Mouse (Mus musculus): ENCODE results near the gene Olfr1106. TPM values are rescaled to one million over a fixed set of nuclear protein-coding genes. Genes with fewer than 3 reads are reported as not detected.

Olfr1106 gene
- total RNA-seq (2018; cell fraction: chromatin; rRNA removed) = not detected
- total RNA-seq (2018; cell fraction: cytosol; rRNA removed) = not detected
- not detected for total RNA-seq (2018; cell fraction: nucleus; rRNA removed)
- not detected in 3 replicates for polyA plus RNA-seq (2018)

GRCm38 (mm10) chr2:87052173-87052572 is at the start of gene Olfr1106:
Gene Olfr1106, minus strand, starts transcription at chr2:87052273.
- no peaks in the 10 kb centered on the region for H3K36me3 ChIP-seq (ENCODE audit: inconsistent target)
- H3K79me2 ChIP-seq (ENCODE audit: inconsistent target) = no peaks in the 10 kb centered on the region
- 71% methylated on average over 1 of the region's 1 CpGs for WGBS (ENCODE audit: missing documents)
- no peak within 1 kb of the TSS for H3K27ac ChIP-seq
- H3K4me3 ChIP-seq (ENCODE audit: inconsistent target) = no peak within 1 kb of the TSS

DNA sequence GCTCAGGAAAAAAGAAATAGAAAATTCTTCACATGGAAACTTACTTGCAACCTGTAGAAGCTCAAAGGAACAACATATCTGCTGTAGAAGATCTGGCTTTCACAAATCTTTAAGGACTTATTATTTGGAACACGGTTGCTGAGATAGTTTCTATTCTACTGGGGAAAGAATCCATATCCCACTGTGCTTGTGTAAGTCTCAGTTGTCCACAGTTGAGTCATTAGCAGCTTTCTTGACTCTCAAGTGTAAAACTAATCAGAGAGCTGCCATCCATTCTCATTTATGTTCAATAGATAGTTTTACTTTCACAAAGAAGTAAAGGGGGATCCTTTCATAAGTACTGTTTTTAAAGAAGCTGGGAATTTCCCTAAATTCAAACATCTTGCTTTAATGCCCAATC is 43.8 kb upstream of the Olfr1106 start, which contains the start of gene Olfr1109:
Gene Olfr1109, minus strand, starts transcription at position 101 of the 400 bp plus-strand sequence.
- Histone ChIP-seq H3K27ac (no peak within 1 kb of the TSS), H3K36me3 (ENCODE audit: inconsistent target) (no peaks in the 10 kb centered on the region), H3K4me3 (ENCODE audit: inconsistent target) (no peak within 1 kb of the TSS), H3K79me2 (ENCODE audit: inconsistent target) (no peaks in the 10 kb centered on the region)
- WGBS (ENCODE audit: missing documents) = 59% methylated on average over 1 of the region's 1 CpGs

GRCm38 (mm10) chr2:87075717-87076116 is 23.6 kb upstream of the Olfr1106 start, which contains the start of gene Olfr1107:
Gene Olfr1107, minus strand, starts transcription at chr2:87075817.
- Histone ChIP-seq H3K4me3 (ENCODE audit: inconsistent target) (no peak within 1 kb of the TSS), H3K27ac (no peak within 1 kb of the TSS), H3K79me2 (ENCODE audit: inconsistent target) (no peaks in the 10 kb centered on the region), H3K36me3 (ENCODE audit: inconsistent target) (no peaks in the 10 kb centered on the region)
- WGBS (ENCODE audit: missing documents) = 83% methylated on average over 1 of the region's 1 CpGs

DNA sequence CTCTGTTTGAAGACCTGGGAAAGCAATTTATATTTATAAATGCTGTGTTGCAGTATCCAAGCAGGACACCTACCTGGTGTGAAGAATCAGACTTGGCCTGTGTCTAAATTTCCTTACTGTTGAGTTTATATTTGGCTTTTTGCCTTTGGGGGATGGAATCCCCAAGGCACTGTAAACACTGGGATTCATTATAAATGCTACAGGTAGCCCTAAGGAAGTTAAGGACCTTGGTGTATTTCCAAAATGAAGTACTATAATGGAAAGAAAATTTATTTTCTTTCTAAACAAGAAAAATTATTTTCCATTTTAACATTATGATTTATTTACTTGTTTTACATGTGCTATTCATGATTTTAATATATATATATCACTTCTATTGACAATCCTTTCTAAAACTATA is 15.6 kb downstream of the Olfr1106 start, which contains the start of gene Olfr1105:
Gene Olfr1105, minus strand, starts transcription at position 101 of the 400 bp plus-strand sequence.
- H3K79me2 ChIP-seq (ENCODE audit: inconsistent target) = no peaks in the 10 kb centered on the region
- H3K4me3 ChIP-seq (ENCODE audit: inconsistent target) = no peak within 1 kb of the TSS
- no peak within 1 kb of the TSS for H3K27ac ChIP-seq
- no peaks in the 10 kb centered on the region for H3K36me3 ChIP-seq (ENCODE audit: inconsistent target)

GRCm38 (mm10) chr2:87026980-87027379 is 25.1 kb downstream of the Olfr1106 start, which contains the start of gene Olfr1104:
Gene Olfr1104, minus strand, starts transcription at chr2:87027080.
- no peaks in the 10 kb centered on the region for H3K36me3 ChIP-seq (ENCODE audit: inconsistent target)
- no peak within 1 kb of the TSS for H3K4me3 ChIP-seq (ENCODE audit: inconsistent target)
- H3K27ac ChIP-seq = no peak within 1 kb of the TSS
- 83% methylated on average over 1 of the region's 1 CpGs for WGBS (ENCODE audit: missing documents)
- H3K79me2 ChIP-seq (ENCODE audit: inconsistent target) = no peaks in the 10 kb centered on the region

DNA sequence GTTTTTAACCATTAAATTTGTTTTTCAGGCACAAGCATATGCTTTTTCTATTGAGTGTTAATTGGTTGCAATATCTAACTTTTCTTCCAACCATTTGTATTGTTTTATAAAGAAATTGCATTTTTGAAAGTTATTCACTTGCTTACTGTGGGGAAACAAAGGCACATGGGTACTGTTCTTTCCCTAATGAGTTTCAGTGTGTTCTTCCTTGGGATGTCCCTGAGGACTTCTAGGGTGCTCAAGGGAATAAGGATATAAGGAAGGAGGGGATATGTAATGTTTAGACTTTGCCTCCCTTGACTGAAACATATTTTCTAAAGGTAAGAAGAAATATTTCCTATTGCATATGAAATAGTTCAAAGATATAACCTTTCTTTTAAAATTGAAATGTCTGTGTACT is 54.0 kb downstream of the Olfr1106 start, which contains the start of gene Olfr1102:
Gene Olfr1102, plus strand, starts transcription at position 301 of the 400 bp plus-strand sequence.
- no peak within 1 kb of the TSS for H3K4me3 ChIP-seq (ENCODE audit: inconsistent target)
- no peaks in the 10 kb centered on the region for H3K79me2 ChIP-seq (ENCODE audit: inconsistent target)
- no peak within 1 kb of the TSS for H3K27ac ChIP-seq
- H3K36me3 ChIP-seq (ENCODE audit: inconsistent target) = no peaks in the 10 kb centered on the region

Other genes with a start within 250 kb of the Olfr1106 start
- gene Olfr141, start 242.3 kb downstream of the Olfr1106 start, polyA plus RNA-seq (2018) = not detected in 3 replicates
- not detected in 3 replicates for gene Olfr1094, start 227.6 kb downstream of the Olfr1106 start, polyA plus RNA-seq (2018)
- gene Olfr1095, start 200.6 kb downstream of the Olfr1106 start, polyA plus RNA-seq (2018) = not detected in 3 replicates
- not detected in 3 replicates for gene Gm13723, start 177.5 kb downstream of the Olfr1106 start, polyA plus RNA-seq (2018)
- gene Olfr1097, start 160.1 kb downstream of the Olfr1106 start, polyA plus RNA-seq (2018) = not detected in 3 replicates
- not detected in 3 replicates for gene Olfr1098, start 127.7 kb downstream of the Olfr1106 start, polyA plus RNA-seq (2018)
- not detected in 3 replicates for gene Olfr1099, start 91.6 kb downstream of the Olfr1106 start, polyA plus RNA-seq (2018)
- not detected in 3 replicates for gene Olfr1100, start 72.3 kb downstream of the Olfr1106 start, polyA plus RNA-seq (2018)
- gene Olfr1101, start 61.1 kb downstream of the Olfr1106 start, polyA plus RNA-seq (2018) = not detected in 3 replicates
- not detected in 3 replicates for gene Olfr1102, start 53.9 kb downstream of the Olfr1106 start, polyA plus RNA-seq (2018)
- gene Olfr1104, start 25.2 kb downstream of the Olfr1106 start, polyA plus RNA-seq (2018) = not detected in 3 replicates
- gene Olfr1105, start 15.7 kb downstream of the Olfr1106 start, polyA plus RNA-seq (2018) = not detected in 3 replicates
- not detected in 3 replicates for gene Olfr1107, start 23.5 kb upstream of the Olfr1106 start, polyA plus RNA-seq (2018)
- gene Olfr1109, start 43.7 kb upstream of the Olfr1106 start, polyA plus RNA-seq (2018) = not detected in 3 replicates
- gene Olfr259, start 62.3 kb upstream of the Olfr1106 start, polyA plus RNA-seq (2018) = not detected in 3 replicates
- gene Olfr1110, start 88.0 kb upstream of the Olfr1106 start, polyA plus RNA-seq (2018) = not detected in 3 replicates
- gene Olfr1111, start 100.4 kb upstream of the Olfr1106 start, polyA plus RNA-seq (2018) = not detected in 3 replicates
- gene Olfr1112, start 135.5 kb upstream of the Olfr1106 start, polyA plus RNA-seq (2018) = not detected in 3 replicates
- not detected in 3 replicates for gene Olfr1113, start 156.7 kb upstream of the Olfr1106 start, polyA plus RNA-seq (2018)
- not detected in 3 replicates for gene Olfr1115, start 195.7 kb upstream of the Olfr1106 start, polyA plus RNA-seq (2018)
- gene Olfr1116, start 215.3 kb upstream of the Olfr1106 start, polyA plus RNA-seq (2018) = not detected in 3 replicates